ENCODE assay signal across 9 mouse cellular contexts in the genomic region with DNA sequence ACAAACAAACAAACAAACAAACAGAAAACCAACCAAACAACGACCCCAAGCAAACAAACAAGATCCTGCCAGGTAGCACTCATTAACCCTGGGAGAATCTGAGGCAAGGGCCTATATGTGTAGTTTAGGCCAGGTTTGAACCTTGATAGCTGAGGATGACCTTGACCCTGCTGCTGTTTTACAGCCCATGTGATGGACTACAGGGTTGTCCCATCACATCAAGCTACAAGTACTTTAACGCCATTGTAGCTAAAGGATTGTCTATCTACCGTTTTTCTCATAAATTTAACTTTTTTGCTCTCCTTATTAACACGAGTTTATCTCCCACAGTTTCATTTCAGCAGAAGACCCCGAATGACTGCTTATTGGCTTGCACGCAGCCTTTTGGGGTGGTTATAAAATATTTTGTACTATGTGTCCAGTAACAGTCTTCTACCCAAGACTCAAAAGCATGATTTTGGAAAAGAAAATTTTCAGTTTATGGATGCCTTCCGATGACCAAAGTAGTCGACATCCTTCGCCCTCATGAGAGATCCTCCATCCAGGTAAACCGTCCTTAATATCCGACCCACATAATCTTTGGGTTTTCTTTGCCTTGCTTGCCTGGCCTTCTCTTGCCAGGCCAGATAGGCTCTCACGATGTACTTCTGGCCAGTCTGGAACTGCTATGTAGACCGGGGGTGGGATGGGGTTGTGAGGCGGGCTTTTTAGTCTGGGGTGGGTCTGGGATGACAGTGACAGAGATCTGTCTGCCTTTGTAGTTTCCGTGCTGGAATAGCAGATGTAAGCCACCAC. TPM values are rescaled to one million over a fixed set of nuclear protein-coding genes. Genes with fewer than 3 reads are reported as not detected.
DNase-seq lines count a peak whose midpoint lies in the region; ATAC-seq lines count a peak whose summit lies in the region.
"Had no signal": no experiment of that assay in that cellular context is flagged by ENCODE, and none has a peak within 500 bp of the region (broad histone marks: within the 10 kb centered on the region; RNA-seq: fewer than 3 reads in every experiment).

No protein-coding gene starts in this region.

- peaks cover 8% of the 10 kb centered on the region for H3K4me1 ChIP-seq in kidney, embryonic 15.5 days
- H3K4me1 ChIP-seq in embryonic facial prominence, embryonic 12.5 days: no peaks in the 10 kb centered on the region
- 0 out of 2 replicates have a peak, but pooled peaks cover 2% of the 10 kb centered on the region for H3K4me1 ChIP-seq in intestine, embryonic 15.5 days (replicated peaks)

- DNase-seq in kidney, postnatal 25 days: no peak
- DNase-seq in neural tube, embryonic 10.5 days (ENCODE audit: extremely low spot score, low spot score): peak; percentile 35
- no peak for DNase-seq in adrenal gland, adult 18-20 months (ENCODE audit: low spot score in 2 of 2)
- DNase-seq: lung, postnatal 36 days had no signal

- no peak overlapping the region; the same call in 1 of the 2 replicates for H3K27ac ChIP-seq in kidney, embryonic 15.5 days
- H3K27ac ChIP-seq in embryonic facial prominence, embryonic 12.5 days: no peak overlapping the region
- no peak overlapping the region for H3K27ac ChIP-seq in intestine, embryonic 15.5 days

- ATAC-seq in kidney, embryonic 15.5 days (replicated peaks; ENCODE audit: low FRiP score): no peak
- no peak for ATAC-seq in embryonic facial prominence, embryonic 12.5 days (ENCODE audit: insufficient number of reproducible peaks, insufficient read depth, low FRiP score, low TSS enrichment)
- ATAC-seq in intestine, embryonic 15.5 days: no peak
- ATAC-seq in CD4-positive, CD25-positive, alpha-beta regulatory T cell, adult 4 months: no peak
- ATAC-seq in frontal cortex, adult (ENCODE audit: low TSS enrichment): no peak

- peak overlapping the region; percentile 77 for H3K4me2 ChIP-seq in kidney, embryonic 15.5 days
- peak overlapping the region; percentile 61 for H3K4me2 ChIP-seq in embryonic facial prominence, embryonic 12.5 days (replicated peaks)
- peak overlapping the region; percentile 61 for H3K4me2 ChIP-seq in intestine, embryonic 15.5 days (replicated peaks)

- no peaks in the 10 kb centered on the region for H3K36me3 ChIP-seq in kidney, embryonic 15.5 days
- H3K36me3 ChIP-seq in embryonic facial prominence, embryonic 12.5 days: no peaks in the 10 kb centered on the region
- H3K36me3 ChIP-seq in intestine, embryonic 15.5 days: no peaks in the 10 kb centered on the region

- peak overlapping the region; percentile 26; the same call in 1 of the 2 replicates for H3K9ac ChIP-seq in kidney, embryonic 15.5 days
- peak overlapping the region; percentile 40; the same call in 1 of the 2 replicates for H3K9ac ChIP-seq in embryonic facial prominence, embryonic 12.5 days
- H3K9ac ChIP-seq in intestine, embryonic 15.5 days: 0 out of 2 replicates have a peak overlapping the region, but pooled peaks have one; percentile 17

- 54% methylated on average over 15 of the region's 15 CpGs for WGBS in kidney, embryonic 15.5 days
- WGBS in embryonic facial prominence, embryonic 12.5 days: 50% methylated on average over 15 of the region's 15 CpGs
- WGBS in intestine, embryonic 15.5 days: 46% methylated on average over 15 of the region's 15 CpGs

- peak overlapping the region; percentile 54 for H3K4me3 ChIP-seq in kidney, embryonic 15.5 days (replicated peaks)
- peak overlapping the region; percentile 33 for H3K4me3 ChIP-seq in embryonic facial prominence, embryonic 12.5 days
- peak overlapping the region; percentile 27 for H3K4me3 ChIP-seq in intestine, embryonic 15.5 days (replicated peaks)

- no peaks in the 10 kb centered on the region for H3K9me3 ChIP-seq in kidney, embryonic 15.5 days (replicated peaks)
- no peaks in the 10 kb centered on the region for H3K9me3 ChIP-seq in embryonic facial prominence, embryonic 12.5 days
- H3K9me3 ChIP-seq in intestine, embryonic 15.5 days: no peaks in the 10 kb centered on the region

- H3K27me3 ChIP-seq in kidney, embryonic 15.5 days: no peaks in the 10 kb centered on the region
- H3K27me3 ChIP-seq in embryonic facial prominence, embryonic 12.5 days: no peaks in the 10 kb centered on the region
- H3K27me3 ChIP-seq in intestine, embryonic 15.5 days (replicated peaks): no peaks in the 10 kb centered on the region

RNA-seq across cellular contexts. Expression of a gene that starts 14.8 kb away (rescaled TPM):
- 7.5 and 7.8 TPM in 2 replicates for polyA plus RNA-seq in kidney, embryonic 15.5 days (2015; fragmentation: Nextera tagmentation; extraction: Ambion mirVana)
- polyA plus RNA-seq in embryonic facial prominence, embryonic 12.5 days (2016; fragmentation: Nextera tagmentation; extraction: Ambion mirVana): 6.2 and 6.8 TPM in 2 replicates
- 4.6 and 4.8 TPM in 2 replicates for polyA plus RNA-seq in intestine, embryonic 15.5 days (2015; fragmentation: Nextera tagmentation; extraction: Ambion mirVana)
- 10 to 100 TPM in 1 of 2 experiments, 1 to 10 TPM in 1; 9.5 to 10.8 TPM for polyA plus RNA-seq in CD4-positive, CD25-positive, alpha-beta regulatory T cell, adult 4 months (2017; shearing (Covaris generic))
- 100 to 1,000 TPM; 400 to 445 TPM for total RNA-seq in adrenal gland, adult 18-20 months (2021)

RNA-seq across cellular contexts. Expression of a gene that starts 17.7 kb away (rescaled TPM):
- 3.3 and 7.3 TPM in 2 replicates for polyA plus RNA-seq in kidney, embryonic 15.5 days (2015; fragmentation: Nextera tagmentation; extraction: Ambion mirVana)
- 10.7 and 15.5 TPM in 2 replicates for polyA plus RNA-seq in embryonic facial prominence, embryonic 12.5 days (2016; fragmentation: Nextera tagmentation; extraction: Ambion mirVana)
- 6.7 TPM in 1 of 2 replicates, not detected in the other for polyA plus RNA-seq in intestine, embryonic 15.5 days (2015; fragmentation: Nextera tagmentation; extraction: Ambion mirVana)
- polyA plus RNA-seq in CD4-positive, CD25-positive, alpha-beta regulatory T cell, adult 4 months (2017; shearing (Covaris generic)): 1 to 10 TPM in 1 of 2 experiments, not detected in 1; 2.7 TPM
- 10 to 100 TPM in 1 of 2 experiments, 1 to 10 TPM in 1; 8.5 to 12.6 TPM for total RNA-seq in adrenal gland, adult 18-20 months (2021)

RNA-seq across cellular contexts. Expression of a gene that starts 19.2 kb away (rescaled TPM):
- 6.6 and 6.9 TPM in 2 replicates for polyA plus RNA-seq in kidney, embryonic 15.5 days (2015; fragmentation: Nextera tagmentation; extraction: Ambion mirVana)
- 7.8 and 11.8 TPM in 2 replicates for polyA plus RNA-seq in embryonic facial prominence, embryonic 12.5 days (2016; fragmentation: Nextera tagmentation; extraction: Ambion mirVana)
- polyA plus RNA-seq in intestine, embryonic 15.5 days (2015; fragmentation: Nextera tagmentation; extraction: Ambion mirVana): 6.1 and 6.2 TPM in 2 replicates
- not detected for polyA plus RNA-seq in CD4-positive, CD25-positive, alpha-beta regulatory T cell, adult 4 months (2017; shearing (Covaris generic))
- 1 to 10 TPM; 3.8 to 4.7 TPM for total RNA-seq in adrenal gland, adult 18-20 months (2021)

RNA-seq across cellular contexts. Expression of a gene that starts 27.2 kb away (rescaled TPM):
- polyA plus RNA-seq in kidney, embryonic 15.5 days (2015; fragmentation: Nextera tagmentation; extraction: Ambion mirVana): 0.91 and 1.1 TPM in 2 replicates
- polyA plus RNA-seq in embryonic facial prominence, embryonic 12.5 days (2016; fragmentation: Nextera tagmentation; extraction: Ambion mirVana): 1.3 and 1.5 TPM in 2 replicates
- polyA plus RNA-seq in intestine, embryonic 15.5 days (2015; fragmentation: Nextera tagmentation; extraction: Ambion mirVana): 1.1 and 1.3 TPM in 2 replicates
- polyA plus RNA-seq in CD4-positive, CD25-positive, alpha-beta regulatory T cell, adult 4 months (2017; shearing (Covaris generic)): under 1 TPM; 0.41 to 0.66 TPM
- total RNA-seq in adrenal gland, adult 18-20 months (2021): 1 to 10 TPM; 1.8 to 2.2 TPM

RNA-seq across cellular contexts. Expression of a gene that starts 27.4 kb away (rescaled TPM):
- polyA plus RNA-seq in kidney, embryonic 15.5 days (2015; fragmentation: Nextera tagmentation; extraction: Ambion mirVana): 0.55 and 0.71 TPM in 2 replicates
- polyA plus RNA-seq in embryonic facial prominence, embryonic 12.5 days (2016; fragmentation: Nextera tagmentation; extraction: Ambion mirVana): 1.6 TPM in 2 replicates
- 0.16 and 0.23 TPM in 2 replicates for polyA plus RNA-seq in intestine, embryonic 15.5 days (2015; fragmentation: Nextera tagmentation; extraction: Ambion mirVana)
- not detected for polyA plus RNA-seq in CD4-positive, CD25-positive, alpha-beta regulatory T cell, adult 4 months (2017; shearing (Covaris generic))
- not detected for total RNA-seq in adrenal gland, adult 18-20 months (2021)
